Mouse (Mus musculus): ENCODE results near the gene C1rl.
"Not testable (repeated sequence)": the region's sequence is repeated elsewhere in the genome, so short reads cannot be mapped to it uniquely, and the experiment has no call there.

C1rl gene

DNA sequence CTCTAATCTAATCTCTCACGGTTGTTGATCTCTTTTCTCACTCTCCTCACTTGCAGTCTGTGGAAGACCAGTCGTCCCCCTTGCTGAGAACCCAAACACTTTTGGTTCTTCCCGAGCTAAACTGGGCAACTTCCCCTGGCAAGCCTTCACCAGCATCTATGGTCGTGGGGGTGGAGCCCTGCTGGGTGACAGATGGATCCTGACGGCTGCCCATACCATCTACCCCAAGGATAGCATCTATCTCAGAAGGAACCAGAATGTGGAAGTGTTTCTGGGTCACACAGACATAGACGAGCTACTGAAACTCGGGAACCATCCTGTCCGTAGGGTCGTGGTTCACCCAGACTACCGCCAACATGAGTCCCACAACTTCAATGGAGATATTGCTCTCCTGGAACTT lies 15.4 kb downstream of the C1rl start:
- DNase-seq, result no peak

DNA sequence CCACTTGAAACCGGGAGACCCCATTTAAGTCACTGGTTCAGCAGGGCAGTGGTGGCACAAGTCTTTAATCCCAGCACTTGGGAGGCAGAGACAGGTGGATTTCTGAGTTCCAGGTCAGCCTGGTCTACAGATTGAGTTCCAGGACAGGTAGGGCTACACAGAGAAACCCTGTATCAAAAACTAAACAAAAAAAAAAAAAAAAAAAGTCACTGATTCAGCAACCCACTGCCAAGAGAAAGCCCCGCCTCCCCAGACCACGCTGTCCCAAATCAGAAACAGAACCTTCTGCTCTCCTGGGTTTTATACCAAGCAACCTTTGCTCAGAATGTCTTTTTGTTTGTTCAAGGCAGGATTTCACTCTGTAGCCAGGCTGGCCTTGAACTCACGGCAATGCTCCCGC lies 16.3 kb downstream of the C1rl start:
- not testable (repeated sequence) for DNase-seq

DNA sequence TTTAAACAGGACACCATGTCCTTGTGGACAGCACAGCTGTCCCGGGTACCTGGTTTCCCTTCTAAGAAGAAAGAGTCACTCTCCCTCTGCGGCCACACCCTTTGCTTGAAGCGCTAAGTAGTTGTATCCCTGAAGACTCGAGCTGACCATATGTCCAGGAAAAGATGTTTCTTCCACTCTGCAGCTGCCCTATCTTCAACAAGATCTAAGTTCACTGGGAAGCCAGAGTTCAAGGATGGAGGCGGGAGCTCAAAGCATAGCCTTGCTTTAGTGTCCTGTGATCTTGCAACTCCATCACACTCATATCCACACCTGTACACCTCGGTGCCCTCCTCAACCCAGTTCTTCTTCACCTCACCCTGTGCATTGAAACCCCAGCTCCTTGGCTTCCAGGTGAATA lies 19.0 kb downstream of the C1rl start:
- no peak for DNase-seq

- peak; percentile 65 to 67 for DNase-seq
Observed at GRCm38 (mm10) chr6:124512355-124512836, 19.5 kb downstream of the C1rl start, which contains the start of gene C1ra. C1ra (plus strand) TSS chr6:124512405.

- not testable (repeated sequence) for DNase-seq
Observed at GRCm38 (mm10) chr6:124517733-124518132, 24.8 kb downstream of the C1rl start.

DNA sequence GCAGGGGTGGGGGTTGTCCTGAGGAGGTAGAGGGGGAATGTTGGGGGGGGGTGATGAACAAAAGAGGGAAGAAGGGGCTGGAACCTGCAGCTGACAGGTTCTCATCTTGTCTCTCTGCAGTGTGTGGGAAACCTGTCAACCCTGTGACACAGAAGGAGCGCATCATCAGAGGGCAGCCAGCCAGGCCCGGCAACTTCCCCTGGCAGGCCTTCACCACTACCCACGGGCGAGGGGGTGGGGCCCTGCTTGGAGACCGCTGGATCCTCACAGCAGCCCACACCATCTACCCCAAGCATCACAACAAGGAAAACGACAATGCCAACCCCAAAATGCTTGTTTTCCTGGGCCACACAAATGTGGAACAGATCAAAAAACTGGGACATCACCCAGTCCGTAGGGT lies 29.2 kb downstream of the C1rl start:
- not testable (repeated sequence) for DNase-seq

- no peak for DNase-seq
Observed at GRCm38 (mm10) chr6:124527881-124528280, 35.0 kb downstream of the C1rl start.

- DNase-seq, result no peak
Observed at GRCm38 (mm10) chr6:124531077-124531476, 38.2 kb downstream of the C1rl start.

DNA sequence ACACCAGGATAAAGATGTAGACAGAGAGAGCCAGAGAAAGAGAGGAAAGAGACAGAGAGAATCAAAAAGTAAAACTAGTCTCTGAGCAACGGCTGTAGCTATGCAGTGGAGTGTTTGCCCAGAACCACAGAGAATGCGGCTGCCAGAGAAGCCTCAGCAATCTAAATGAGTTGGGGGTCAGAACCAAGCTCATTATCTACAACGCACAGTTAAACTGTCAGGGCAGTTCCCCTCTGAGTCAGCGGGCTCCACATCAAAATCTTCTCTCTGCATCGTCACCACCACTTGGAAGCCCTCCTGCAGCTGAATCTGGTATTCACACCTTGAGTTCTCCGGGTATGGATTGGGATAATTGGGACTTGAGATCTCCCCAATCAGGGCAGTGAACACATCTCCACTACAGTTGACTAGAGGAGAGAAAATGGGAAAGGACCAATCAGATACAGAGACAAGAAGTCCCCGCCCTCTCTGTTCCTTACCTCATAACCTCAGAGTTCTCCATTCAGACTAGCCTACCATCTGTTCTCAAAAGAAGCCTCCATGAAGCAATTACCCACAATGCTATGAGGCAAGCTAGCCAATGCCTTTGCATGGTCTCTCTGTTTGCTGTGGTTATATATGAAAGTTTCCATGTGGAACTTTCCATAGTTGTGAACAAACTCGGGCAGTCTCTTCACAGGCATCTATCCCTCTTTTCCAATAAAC lies 43.4 kb downstream of the C1rl start:
- DNase-seq, result not testable (repeated sequence)

GRCm38 (mm10) chr6:124541176-124541575 lies 48.3 kb downstream of the C1rl start:
- not testable (repeated sequence) for DNase-seq

DNA sequence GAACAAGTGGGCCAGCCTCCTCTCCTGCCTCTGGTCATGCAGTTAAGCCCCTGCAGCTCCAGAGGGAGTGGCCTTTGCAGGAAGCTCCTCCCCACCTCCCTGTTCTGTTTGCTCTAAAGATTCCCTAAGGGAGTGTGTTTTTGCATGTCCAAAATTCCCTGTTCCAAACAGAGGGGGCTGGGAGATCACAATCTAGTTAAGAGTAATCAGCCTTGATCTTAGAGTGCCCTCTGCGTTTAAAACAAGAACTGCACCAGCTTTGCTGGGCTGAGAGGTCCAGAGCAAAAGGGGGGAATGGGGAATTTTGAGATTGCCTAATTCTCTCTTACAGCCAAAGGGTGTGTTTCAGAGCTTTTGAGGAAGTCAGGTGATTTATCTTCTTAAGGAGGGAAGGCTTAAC lies 49.4 kb downstream of the C1rl start, which contains the start of gene C1s1:
C1s1 (minus strand) TSS at position 76 of the 400 bp plus-strand sequence.
- peak; percentile 11 to 15 for DNase-seq

- DNase-seq, result no peak
Observed at GRCm38 (mm10) chr6:124544466-124544865, 51.6 kb downstream of the C1rl start.

DNA sequence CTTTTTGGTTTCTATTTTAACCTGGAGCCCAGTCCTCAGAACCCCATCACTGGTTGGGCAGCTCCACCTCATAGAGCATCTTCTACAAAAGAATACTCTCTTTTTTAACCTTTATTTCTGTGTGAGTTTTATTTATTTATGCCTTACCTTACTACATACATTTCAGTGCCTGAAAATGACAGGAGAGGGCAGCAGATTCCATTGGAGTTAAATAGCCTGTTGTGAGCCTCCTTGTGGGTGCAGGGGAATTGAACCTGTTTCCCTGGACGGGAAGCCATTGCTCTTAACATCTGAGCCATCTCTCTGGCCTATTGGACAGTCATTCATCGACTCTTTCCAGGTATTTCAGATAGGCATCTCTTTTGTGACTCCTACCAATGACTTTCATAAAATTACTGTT lies 52.5 kb downstream of the C1rl start:
- DNase-seq, result no peak

DNA sequence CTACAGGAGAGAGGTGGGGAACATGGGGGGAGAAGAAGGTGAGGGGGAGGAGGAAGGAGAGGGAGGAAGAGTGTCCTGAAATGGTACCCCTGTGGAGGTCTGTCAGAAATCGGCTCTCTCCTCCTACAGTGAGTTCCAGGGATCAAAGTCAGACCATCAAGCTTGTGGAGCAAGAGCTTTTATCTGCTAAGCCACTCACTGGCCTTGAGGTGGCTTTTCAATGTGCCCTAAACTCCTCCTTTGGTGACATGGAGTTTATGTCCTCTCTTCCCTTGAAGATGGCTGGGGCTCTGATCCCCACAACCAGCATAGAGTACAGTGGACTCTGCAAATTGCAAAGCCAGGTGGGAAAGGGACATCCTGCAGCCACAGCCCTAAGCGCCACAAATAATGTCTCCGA lies 55.1 kb downstream of the C1rl start:
- not testable (repeated sequence) for DNase-seq

GRCm38 (mm10) chr6:124549023-124549550 lies 56.2 kb downstream of the C1rl start:
- DNase-seq, result no peak

- DNase-seq, result no peak
Observed at GRCm38 (mm10) chr6:124552766-124553165, 59.9 kb downstream of the C1rl start.

GRCm38 (mm10) chr6:124555956-124556355 lies 63.0 kb downstream of the C1rl start:
- DNase-seq, result not testable (repeated sequence)
